In the genomic region with DNA sequence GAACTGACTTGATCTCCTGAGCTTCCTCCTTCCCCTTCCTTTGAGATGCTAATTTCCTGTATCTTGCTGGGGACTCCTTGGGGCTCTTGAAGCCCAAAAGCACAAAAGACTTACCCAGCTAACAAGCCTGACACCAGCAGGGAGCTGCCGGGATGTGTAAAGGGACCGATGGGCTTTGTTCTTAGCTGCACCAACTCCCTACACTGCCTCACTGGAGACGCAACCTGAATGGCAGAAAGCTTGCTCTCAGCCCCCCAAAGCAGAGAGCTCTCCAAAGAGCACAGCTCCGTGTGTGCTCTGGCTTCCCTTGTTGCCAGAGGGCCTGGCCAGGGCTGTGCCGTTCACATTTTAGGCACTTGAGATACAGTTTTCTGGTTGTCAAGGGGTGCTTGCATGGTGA, we compare ENCODE assay signal across 15 mouse cellular contexts. TPM values are rescaled to one million over a fixed set of nuclear protein-coding genes. Genes with fewer than 3 reads are reported as not detected.
A peak's percentile ranks its signal among the peaks of the same experiment; 100 is the strongest.
DNase-seq lines count a peak whose midpoint lies in the region; ATAC-seq lines count a peak whose summit lies in the region.
"Had no signal": no experiment of that assay in that cellular context is flagged by ENCODE, and none has a peak within 500 bp of the region (broad histone marks: within the 10 kb centered on the region; RNA-seq: fewer than 3 reads in every experiment).

No protein-coding gene starts in this region.

- peak; percentile 76 for ATAC-seq in forebrain, embryonic 11.5 days (replicated peaks; ENCODE audit: low FRiP score)
- ATAC-seq: intestine, postnatal 0 days had no signal

- no peak overlapping the region for H3K4me3 ChIP-seq in forebrain, embryonic 11.5 days (ENCODE audit: low read depth, low read length)
- H3K4me3 ChIP-seq: erythroblast, embryonic 14.5 days had no signal

- peak overlapping the region; percentile 91 for H3K27ac ChIP-seq in forebrain, embryonic 11.5 days (ENCODE audit: low read depth, low read length)

- 2% methylated on average over 5 of the region's 5 CpGs for WGBS in forebrain, embryonic 11.5 days

- peaks cover 30% of the 10 kb centered on the region for H3K4me1 ChIP-seq in forebrain, embryonic 11.5 days (replicated peaks; ENCODE audit: control insufficient read depth, insufficient read depth, low read length)

- H3K36me3 ChIP-seq in forebrain, embryonic 11.5 days (ENCODE audit: control insufficient read depth, insufficient read depth, low read length): no peaks in the 10 kb centered on the region

- H3K27me3 ChIP-seq in forebrain, embryonic 11.5 days (ENCODE audit: control insufficient read depth, insufficient read depth, low read length): no peaks in the 10 kb centered on the region

- no peaks in the 10 kb centered on the region for H3K9me3 ChIP-seq in forebrain, embryonic 11.5 days (ENCODE audit: control insufficient read depth, low read length)

- DNase-seq in lung, postnatal 25 days (ENCODE audit: low spot score): peak; percentile 8
- DNase-seq in lung, postnatal 4 days: no peak
- DNase-seq in forebrain, embryonic 11.5 days (ENCODE audit: low spot score): peak; percentile 83
- peak; percentile 49 for DNase-seq in mesoderm, embryonic 11.5 days (ENCODE audit: low read depth, low spot score)
- no peak for DNase-seq in left cerebral cortex, adult 8-10 months (ENCODE audit: low spot score in 2 of 2)
- no peak for DNase-seq in spleen, adult 12 weeks (ENCODE audit: low spot score)
- DNase-seq in adrenal gland, postnatal 4 days (ENCODE audit: low spot score in 2 of 2): no peak
- DNase-seq: adrenal gland, adult 2 months; cerebellum, adult 11-12 months; heart, adult 11 months; right cerebral cortex, postnatal 25 days had no signal

- peak overlapping the region; percentile 28; the same call in 1 of the 2 replicates for H3K9ac ChIP-seq in forebrain, embryonic 11.5 days (ENCODE audit: low read length)

- peak overlapping the region; percentile 26 for H3K4me2 ChIP-seq in forebrain, embryonic 11.5 days (ENCODE audit: low read depth, low read length, severe bottlenecking)
- H3K4me2 ChIP-seq: liver, embryonic 11.5 days had no signal

RNA-seq across cellular contexts. Expression of a gene that starts 2.1 kb away (rescaled TPM):
- 55.5 and 63.8 TPM in 2 replicates for polyA plus RNA-seq in forebrain, embryonic 11.5 days (2014; fragmentation: Nextera tagmentation; extraction: Ambion mirVana)
- 100 to 1,000 TPM; 209 to 241 (median 226) TPM for total RNA-seq in left cerebral cortex, adult 8-10 months (2022)
- total RNA-seq in adrenal gland, postnatal 4 days (2021): 10 to 100 TPM; 37.7 to 49.5 TPM
- total RNA-seq: CH12.LX had no signal

Comparison
In these comparisons a context has a peak if more than half of its experiments do, and no peak if none do; other contexts are left out.
1. DNase-seq: peak in lung, postnatal 25 days (single experiment), forebrain, embryonic 11.5 days (single experiment) and mesoderm, embryonic 11.5 days (single experiment); none in lung, postnatal 4 days (0 of 2), left cerebral cortex, adult 8-10 months (0 of 2), spleen, adult 12 weeks (single experiment) and adrenal gland, postnatal 4 days (0 of 2).
2. RNA of a gene that starts 2.1 kb away (total RNA-seq): 209 to 241 TPM in left cerebral cortex, adult 8-10 months; 37.7 to 49.5 TPM in adrenal gland, postnatal 4 days; every median in the first group is over 4 times any median in the second.